Mouse (Mus musculus) testis, adult 2 months (tissue): ENCODE results near the gene Ace.

Experiments
- CTCF ChIP-seq: fragments of 200-500 bp; IDR thresholded peaks from 2 replicates; pipeline ENCODE4 v1.5.1; 2012; ENCODE audit warnings: low read depth, mild to moderate bottlenecking, inconsistent platforms, low read length, moderate library complexity; ENCODE audit not compliant: control insufficient read depth, insufficient read depth, insufficient replicate concordance
- POLR2A ChIP-seq: fragments of 200-500 bp; IDR thresholded peaks from 2 replicates; pipeline ENCODE4 v1.6.1; 2012; ENCODE audit warnings: low read depth, mild to moderate bottlenecking, inconsistent platforms, low read length, moderate library complexity; ENCODE audit not compliant: control insufficient read depth

GRCm38 (mm10) chr11:105941973-105942372 lies 25.8 kb upstream of the Ace start:
- no peak for TF ChIP-seq CTCF
- TF ChIP-seq POLR2A: no peak
